Mouse (Mus musculus) MEL (cell line): Measurements from ENCODE around the gene Frmd4a. TPM values are rescaled to one million over a fixed set of nuclear protein-coding genes. Genes with fewer than 3 reads are reported as not detected.
"Not testable (repeated sequence)": the region's sequence is repeated elsewhere in the genome, so short reads cannot be mapped to it uniquely, and the experiment has no call there.

Experiments
- DNase-seq: peaks from one replicate; pipeline ENCODE4 v3.0.0; 2011; ENCODE audit warnings: low read depth, low spot score
- H3K27ac ChIP-seq: 2 replicates; pipeline ENCODE4 v1.5.1; 2012; ENCODE audit warnings: low read depth, mild to moderate bottlenecking, control low read depth, low read length, moderate library complexity; ENCODE audit not compliant: control insufficient read depth
- H3K27me3 ChIP-seq, 2 experiments: fragments of 150-350 bp in 1 of 2; sonication (generic) in 1 of 2; 2 replicates each; pipeline ENCODE4 v1.6.1; 2012; ENCODE audit warnings: low read length in 2 of 2, mild to moderate bottlenecking in 2 of 2, improper control_type of control experiment in 1 of 2, moderate library complexity in 1 of 2; ENCODE audit not compliant: insufficient read depth in 2 of 2, control insufficient read depth in 1 of 2
- H3K36me3 ChIP-seq, 2 experiments: 2 replicates each; pipeline ENCODE4 v1.6.1; 2012 to 2014; ENCODE audit warnings: low read length in 2 of 2, improper control_type of control experiment in 1 of 2, inconsistent platforms in 1 of 2, mild to moderate bottlenecking in 1 of 2; ENCODE audit not compliant: insufficient read depth in 2 of 2, control insufficient read depth in 1 of 2
- H3K4me1 ChIP-seq, 2 experiments: fragments of 150-350 bp in 1 of 2; sonication (generic) in 1 of 2; 2 replicates each; pipeline ENCODE4 v1.6.1; 2012; ENCODE audit warnings: low read length in 2 of 2, improper control_type of control experiment in 1 of 2, mild to moderate bottlenecking in 1 of 2; ENCODE audit not compliant: insufficient read depth in 2 of 2, control insufficient read depth in 1 of 2
- H3K4me3 ChIP-seq, 2 experiments: fragments of 150-350 bp in 1 of 2; sonication (generic) in 1 of 2; 2 replicates each; pipeline ENCODE4 v1.5.1; 2012; ENCODE audit warnings: low read depth in 2 of 2, low read length in 2 of 2, mild to moderate bottlenecking in 2 of 2, moderate library complexity in 2 of 2, control low read depth in 1 of 2, improper control_type of control experiment in 1 of 2; ENCODE audit not compliant: control insufficient read depth in 1 of 2, insufficient read depth in 1 of 2
- H3K79me2 ChIP-seq: 2 replicates; pipeline ENCODE4 v1.6.1; 2012; ENCODE audit warnings: mild to moderate bottlenecking, low read length, moderate library complexity; ENCODE audit not compliant: control insufficient read depth, poor library complexity, insufficient read depth
- H3K9ac ChIP-seq: 2 replicates; pipeline ENCODE4 v1.6.1; 2012; ENCODE audit warnings: low read depth, mild to moderate bottlenecking, control low read depth, low read length, moderate library complexity; ENCODE audit not compliant: control insufficient read depth, poor library complexity, severe bottlenecking
- H3K9me3 ChIP-seq: fragments of 150-350 bp; sonication (generic); replicated peaks from 2 replicates; pipeline ENCODE4 v1.6.1; 2012; ENCODE audit warnings: mild to moderate bottlenecking, low read length, improper control_type of control experiment, moderate library complexity; ENCODE audit not compliant: insufficient read depth
- CTCF ChIP-seq, 3 experiments: IDR thresholded peaks in 2 of 3; conservative IDR thresholded peaks in 1 of 3; 2 replicates each; pipeline ENCODE4 v1.5.1; 2011 to 2012; ENCODE audit warnings: low read length in 3 of 3, low read depth in 2 of 3, mild to moderate bottlenecking in 2 of 3, improper control_type of control experiment in 1 of 3, inconsistent platforms in 1 of 3, mixed read lengths in 1 of 3, moderate library complexity in 1 of 3; ENCODE audit not compliant: control insufficient read depth in 1 of 3, insufficient read depth in 1 of 3, poor library complexity in 1 of 3, severe bottlenecking in 1 of 3
- ELF1 ChIP-seq: IDR thresholded peaks from 2 replicates; pipeline ENCODE4 v1.6.1; 2014; ENCODE audit warnings: low read depth, mild to moderate bottlenecking, inconsistent platforms, low read length, improper control_type of control experiment, moderate library complexity
- EP300 ChIP-seq, 2 experiments: IDR thresholded peaks; 2 replicates each; pipeline ENCODE4 v1.6.1; 2011; ENCODE audit warnings: improper control_type of control experiment in 2 of 2, low read length in 2 of 2, low read depth in 1 of 2, mild to moderate bottlenecking in 1 of 2
- GABPA ChIP-seq: IDR thresholded peaks from 2 replicates; pipeline ENCODE4 v1.6.1; 2012; ENCODE audit warnings: low read depth, mild to moderate bottlenecking, inconsistent platforms, low read length, improper control_type of control experiment, moderate library complexity
- KAT2A ChIP-seq: conservative IDR thresholded peaks from 2 replicates; pipeline ENCODE4 v1.6.1; 2012; ENCODE audit warnings: low read depth, low read length, improper control_type of control experiment, inconsistent platforms
- MAX ChIP-seq: IDR thresholded peaks from 2 replicates; pipeline ENCODE4 v1.6.1; 2011; ENCODE audit warnings: low read length, improper control_type of control experiment
- MAZ ChIP-seq: IDR thresholded peaks from 2 replicates; pipeline ENCODE4 v1.6.1; 2012; ENCODE audit warnings: low read depth, mild to moderate bottlenecking, inconsistent platforms, low read length, improper control_type of control experiment
- MYB ChIP-seq: IDR thresholded peaks from 2 replicates; pipeline ENCODE4 v1.6.1; 2011; ENCODE audit warnings: mild to moderate bottlenecking, low read depth, low read length, improper control_type of control experiment
- NELFE ChIP-seq: IDR thresholded peaks from 2 replicates; pipeline ENCODE4 v1.6.1; 2011; ENCODE audit warnings: low read depth, low read length, improper control_type of control experiment
- NRF1 ChIP-seq: IDR thresholded peaks from 2 replicates; pipeline ENCODE4 v1.6.1; 2014; ENCODE audit warnings: low read depth, mild to moderate bottlenecking, inconsistent platforms, low read length, improper control_type of control experiment, moderate library complexity; ENCODE audit not compliant: poor library complexity, insufficient read depth, severe bottlenecking
- POLR2AphosphoS2 ChIP-seq: IDR thresholded peaks from 2 replicates; pipeline ENCODE4 v1.6.1; 2011; ENCODE audit warnings: low read length, improper control_type of control experiment
- POLR2AphosphoS5 ChIP-seq: IDR thresholded peaks from 2 replicates; pipeline ENCODE4 v1.6.1; 2012; ENCODE audit warnings: low read depth, borderline replicate concordance, mild to moderate bottlenecking, inconsistent platforms, low read length, moderate library complexity, mixed read lengths
- RAD21 ChIP-seq: IDR thresholded peaks from 2 replicates; pipeline ENCODE4 v1.6.1; 2011; ENCODE audit warnings: mild to moderate bottlenecking, low read depth, low read length, improper control_type of control experiment
- RCOR1 ChIP-seq: IDR thresholded peaks from 2 replicates; pipeline ENCODE4 v1.6.1; 2012; ENCODE audit warnings: low read depth, mild to moderate bottlenecking, inconsistent platforms, low read length, improper control_type of control experiment
- SIN3A ChIP-seq: IDR thresholded peaks from 2 replicates; pipeline ENCODE4 v1.6.1; 2012; ENCODE audit warnings: low read length, improper control_type of control experiment, inconsistent platforms
- SMC3 ChIP-seq: IDR thresholded peaks from 2 replicates; pipeline ENCODE4 v1.6.1; 2011; ENCODE audit warnings: low read depth, low read length, improper control_type of control experiment
- TAL1 ChIP-seq: IDR thresholded peaks from 2 replicates; pipeline ENCODE4 v1.6.1; 2012; ENCODE audit warnings: mild to moderate bottlenecking, inconsistent platforms, low read length, moderate library complexity, mixed read lengths
- TBP ChIP-seq: IDR thresholded peaks from 2 replicates; pipeline ENCODE4 v1.8.0; 2011; ENCODE audit warnings: low read depth, low read length, improper control_type of control experiment
- UBTF ChIP-seq: IDR thresholded peaks from 2 replicates; pipeline ENCODE4 v1.6.1; 2012; ENCODE audit warnings: low read depth, mild to moderate bottlenecking, inconsistent platforms, low read length, improper control_type of control experiment, moderate library complexity, borderline replicate concordance; ENCODE audit not compliant: insufficient read depth
- ZC3H11A ChIP-seq: IDR thresholded peaks from 2 replicates; pipeline ENCODE4 v1.6.1; 2012; ENCODE audit warnings: low read depth, mild to moderate bottlenecking, inconsistent platforms, low read length, improper control_type of control experiment
- ZKSCAN1 ChIP-seq: IDR thresholded peaks from 2 replicates; pipeline ENCODE4 v1.6.1; 2012; ENCODE audit warnings: low read depth, mild to moderate bottlenecking, inconsistent platforms, low read length, improper control_type of control experiment, moderate library complexity
- polyA plus RNA-seq, 2 experiments: library from polyadenylated mRNA; stranded (reverse) in 1 of 2; unstranded in 1 of 2; fragments of >175 nt in 1 of 2; fragments of >200 nt in 1 of 2; gene quantifications; 2 replicates each; pipeline versions ENCODE4 v1.2.1 to v1.2.4; 2012; ENCODE audit warnings: low replicate concordance in 2 of 2, low read depth in 1 of 2; ENCODE audit not compliant: insufficient read length in 2 of 2, insufficient read depth in 1 of 2, missing spikeins in 1 of 2
- total RNA-seq: library from RNA; depleted of rRNA; stranded (reverse); fragments of 300-350 nt; gene quantifications from 2 replicates; pipeline ENCODE4 v1.2.3, GENCODE M21; 2012

The Frmd4a gene
- total and polyA plus RNA-seq, 3 experiments, result 6.4 to 14.4 TPM; not detected in 1

DNA sequence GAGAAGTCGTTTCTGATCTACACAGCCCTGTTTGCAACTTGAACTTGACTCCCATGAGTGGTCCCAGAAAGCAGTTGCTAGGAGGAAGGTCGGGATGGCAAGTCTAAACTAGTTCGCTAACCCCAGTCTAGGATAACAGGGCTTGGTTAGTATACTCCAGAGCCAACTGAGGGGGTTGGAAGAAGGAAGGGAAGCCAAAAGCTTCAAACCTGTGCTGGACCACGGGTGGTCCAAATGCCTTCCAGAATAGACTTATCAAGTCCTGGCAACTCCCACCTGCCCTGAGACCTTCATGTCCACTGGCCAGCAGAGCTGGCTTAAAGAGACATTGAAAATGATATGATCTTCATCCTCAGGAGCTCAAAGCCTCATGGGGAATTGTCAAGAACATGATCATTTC lies 318.4 kb downstream of the Frmd4a start:
- no peaks in the 10 kb centered on the region for H3K4me1 ChIP-seq
- H3K36me3 ChIP-seq, result no peaks in the 10 kb centered on the region
- no peaks in the 10 kb centered on the region for H3K79me2 ChIP-seq
- no peak for DNase-seq
- H3K27ac ChIP-seq, result no peak overlapping the region
- H3K27me3 ChIP-seq, result no peaks in the 10 kb centered on the region; a peak in 3 of 4 replicates
- TF ChIP-seq NELFE (no peak), TAL1 (no peak), RAD21 (no peak), NRF1 (no peak), POLR2AphosphoS5 (no peak), UBTF (no peak), SIN3A (no peak), GABPA (no peak), RCOR1 (no peak), TBP (no peak), ZKSCAN1 (no peak)
- no peak overlapping the region for H3K9ac ChIP-seq
- H3K4me3 ChIP-seq, result no peak overlapping the region
- H3K9me3 ChIP-seq, result no peaks in the 10 kb centered on the region

DNA sequence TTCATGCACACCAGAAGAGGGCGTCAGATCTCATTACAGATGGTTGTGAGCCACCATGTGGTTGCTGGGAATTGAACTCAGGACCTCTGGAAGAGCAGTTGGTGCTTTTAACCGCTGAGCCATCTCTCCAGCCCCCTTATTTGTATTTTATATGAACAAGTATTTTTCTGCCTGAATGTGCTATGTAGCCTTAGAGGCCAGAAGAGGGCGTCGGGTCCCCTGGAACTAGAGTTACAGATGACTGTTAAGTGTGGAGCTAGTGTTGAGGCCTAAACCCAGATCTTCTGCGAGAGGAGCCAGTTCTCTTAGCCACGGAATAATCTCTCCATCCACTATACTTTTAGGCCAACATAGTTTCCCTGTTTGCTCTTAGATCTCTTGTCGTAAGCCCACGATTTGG lies 320.8 kb downstream of the Frmd4a start:
- DNase-seq, result peak; percentile 56
- H3K79me2 ChIP-seq, H3K9ac ChIP-seq, H3K4me3 ChIP-seq, H3K27ac ChIP-seq, H3K27me3 ChIP-seq, H3K36me3 ChIP-seq, H3K9me3 ChIP-seq, H3K4me1 ChIP-seq: not testable (repeated sequence)
- peak; percentile 25; the same call in 1 of the 2 replicates for TF ChIP-seq ZC3H11A
- peak; percentile 36 for TF ChIP-seq RAD21
- peak; percentile 56 for TF ChIP-seq SMC3
- TF ChIP-seq CTCF (IDR thresholded peaks at IDR 0.05 in 2 of 3, conservative IDR thresholded peaks at IDR 0.05 in 1 of 3; ENCODE audit: control insufficient read depth in 1 of 3, insufficient read depth in 1 of 3, low read depth in 2 of 3, low read length in 3 of 3, poor library complexity in 1 of 3, severe bottlenecking in 1 of 3), result peak in 2 of 3 experiments; percentile 43 to 51; a peak in 4 of 6 replicates
- TF ChIP-seq TBP, result peak; percentile 89

DNA sequence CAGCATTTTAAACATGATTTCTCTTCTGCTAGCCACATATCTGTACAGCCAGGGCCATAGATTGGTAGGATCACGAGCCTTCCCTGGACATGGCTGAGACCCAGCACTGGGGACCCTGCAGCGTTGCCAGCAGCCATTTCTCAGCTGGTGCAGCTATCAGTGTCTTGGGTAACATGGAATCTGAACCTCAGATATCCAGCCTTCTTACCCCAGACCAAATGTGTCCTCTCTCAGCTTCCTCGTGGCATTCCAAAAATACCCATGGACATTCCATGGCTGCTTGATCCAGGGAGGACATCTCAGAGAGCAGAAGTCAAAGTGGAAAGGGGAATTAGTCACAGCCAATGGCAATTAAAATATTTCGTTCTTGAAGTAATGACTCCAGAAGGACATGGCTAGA lies 321.6 kb downstream of the Frmd4a start:
- Histone ChIP-seq H3K9me3 (no peaks in the 10 kb centered on the region), H3K9ac (no peak overlapping the region), H3K27me3 (no peaks in the 10 kb centered on the region; a peak in 3 of 4 replicates), H3K79me2 (no peaks in the 10 kb centered on the region), H3K4me3 (no peak overlapping the region), H3K4me1 (no peaks in the 10 kb centered on the region), H3K36me3 (no peaks in the 10 kb centered on the region), H3K27ac (no peak overlapping the region)
- TF ChIP-seq POLR2AphosphoS2 (no peak), NELFE (no peak), MAX (no peak), POLR2AphosphoS5 (no peak), ELF1 (no peak), EP300 (IDR thresholded peaks at IDR 0.05; ENCODE audit: low read depth in 1 of 2, low read length in 2 of 2) (no peak), MAZ (no peak), MYB (no peak), UBTF (no peak), KAT2A (no peak)
- no peak for DNase-seq
